Mouse (Mus musculus): ENCODE results near the gene Fgfr1op.
"Not testable (repeated sequence)": the region's sequence is repeated elsewhere in the genome, so short reads cannot be mapped to it uniquely, and the experiment has no call there.

DNA sequence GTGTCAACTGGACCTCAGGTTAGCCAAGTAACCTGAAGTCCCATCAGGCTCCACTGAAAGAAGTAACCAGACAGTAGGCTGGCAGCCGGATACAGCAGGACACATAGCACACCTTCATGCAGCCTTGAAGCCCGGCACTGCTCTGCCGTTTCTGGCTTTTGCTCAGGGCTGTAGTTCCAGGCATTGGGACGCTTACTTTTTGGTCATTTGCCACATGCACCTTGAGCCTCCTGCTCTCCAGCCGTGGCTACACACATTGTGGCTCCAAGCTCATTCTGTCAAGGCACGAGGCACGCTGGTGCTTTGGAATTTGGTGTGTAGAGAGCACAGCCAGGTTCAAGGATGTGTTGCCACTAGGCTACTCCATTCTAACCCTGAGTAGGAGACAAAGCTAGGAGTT lies 10.3 kb upstream of the Fgfr1op start:
- not testable (repeated sequence) for TF ChIP-seq CTCF (IDR thresholded peaks at IDR 0.05; ENCODE audit: borderline replicate concordance, insufficient read depth, low read length); POLR2A (IDR thresholded peaks at IDR 0.05; ENCODE audit: low read depth, low read length)
